In the genomic region with DNA sequence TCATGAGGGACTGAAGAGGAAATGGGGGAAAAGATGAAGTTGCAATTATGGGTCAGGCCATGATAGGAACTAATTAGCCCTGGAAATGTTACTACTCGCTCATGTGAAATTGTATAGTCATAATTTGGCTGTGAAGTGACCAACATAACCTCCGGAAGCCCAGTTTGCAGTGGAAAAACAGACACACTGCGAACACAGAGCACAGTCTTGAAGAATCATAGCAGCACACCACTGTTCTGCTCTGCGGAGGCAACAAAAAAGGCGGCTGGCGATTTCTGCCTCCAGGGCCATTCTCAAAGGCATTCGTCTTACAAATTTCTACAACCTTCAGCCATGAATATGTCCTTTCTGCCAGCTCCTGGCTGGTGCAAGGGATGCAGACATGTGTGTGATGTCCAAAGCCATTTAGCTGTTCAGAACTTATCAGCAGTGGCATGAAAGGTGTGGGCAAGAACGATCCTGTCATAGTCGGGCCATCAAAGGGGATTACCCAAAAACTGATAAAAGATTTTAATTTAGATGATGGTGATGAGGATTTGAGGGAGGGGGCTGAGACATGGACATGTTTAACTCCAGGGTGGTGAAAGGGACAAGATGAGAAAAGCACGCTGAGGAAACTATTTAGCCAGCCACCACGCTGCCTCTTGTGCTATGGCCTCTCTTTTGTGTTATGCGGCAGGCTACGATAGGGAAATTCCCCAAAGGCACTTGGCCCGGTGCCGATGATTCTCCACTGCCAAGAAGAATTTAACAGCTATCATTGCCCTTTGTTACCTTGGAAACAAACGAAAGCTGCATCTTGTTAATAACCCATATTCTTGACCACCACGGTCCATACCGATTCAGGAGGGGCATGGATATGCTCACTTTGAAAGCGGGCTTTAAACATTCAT, we compare ENCODE assay signal across 12 mouse cellular contexts.
DNase-seq lines count a peak whose midpoint lies in the region; ATAC-seq lines count a peak whose summit lies in the region.
"Had no signal": no experiment of that assay in that cellular context is flagged by ENCODE, and none has a peak within 500 bp of the region (broad histone marks: within the 10 kb centered on the region; RNA-seq: fewer than 3 reads in every experiment).

No protein-coding gene starts in this region.

- no peak overlapping the region for H3K4me3 ChIP-seq in hindbrain, embryonic 11.5 days (ENCODE audit: low read depth, low read length)
- no peak overlapping the region for H3K4me3 ChIP-seq in hindbrain, embryonic 10.5 days
- no peak overlapping the region for H3K4me3 ChIP-seq in neural tube, embryonic 12.5 days
- H3K4me3 ChIP-seq in neural tube, embryonic 15.5 days (replicated peaks), result no peak overlapping the region
- H3K4me3 ChIP-seq: embryonic facial prominence, embryonic 13.5 days; layer of hippocampus, adult 2 months had no signal

- H3K27me3 ChIP-seq in hindbrain, embryonic 11.5 days (ENCODE audit: control insufficient read depth, insufficient read depth, low read length), result no peaks in the 10 kb centered on the region
- no peaks in the 10 kb centered on the region for H3K27me3 ChIP-seq in hindbrain, embryonic 10.5 days (ENCODE audit: insufficient read depth, poor library complexity, severe bottlenecking)
- H3K27me3 ChIP-seq in neural tube, embryonic 12.5 days (replicated peaks), result no peaks in the 10 kb centered on the region
- H3K27me3 ChIP-seq in neural tube, embryonic 15.5 days (replicated peaks), result no peaks in the 10 kb centered on the region
- H3K27me3 ChIP-seq: embryonic facial prominence, embryonic 13.5 days had no signal

- H3K9ac ChIP-seq in hindbrain, embryonic 11.5 days (ENCODE audit: low read depth, low read length), result no peak overlapping the region
- no peak overlapping the region for H3K9ac ChIP-seq in neural tube, embryonic 12.5 days
- H3K9ac ChIP-seq in neural tube, embryonic 15.5 days (replicated peaks), result no peak overlapping the region
- H3K9ac ChIP-seq: embryonic facial prominence, embryonic 13.5 days had no signal

- no peaks in the 10 kb centered on the region for H3K36me3 ChIP-seq in hindbrain, embryonic 11.5 days (ENCODE audit: control insufficient read depth, insufficient read depth, low read length)
- H3K36me3 ChIP-seq in hindbrain, embryonic 10.5 days, result no peaks in the 10 kb centered on the region
- H3K36me3 ChIP-seq in neural tube, embryonic 12.5 days, result no peaks in the 10 kb centered on the region
- no peaks in the 10 kb centered on the region for H3K36me3 ChIP-seq in neural tube, embryonic 15.5 days
- H3K36me3 ChIP-seq: embryonic facial prominence, embryonic 13.5 days had no signal

- ATAC-seq in hindbrain, embryonic 11.5 days (ENCODE audit: low FRiP score), result no peak
- 0 out of 2 replicates have a peak, but pooled peaks have one; percentile 21 for ATAC-seq in neural tube, embryonic 12.5 days (ENCODE audit: low FRiP score, low read depth)
- no peak for ATAC-seq in neural tube, embryonic 15.5 days (ENCODE audit: low FRiP score)

- no peaks in the 10 kb centered on the region for H3K9me3 ChIP-seq in hindbrain, embryonic 11.5 days (ENCODE audit: control insufficient read depth, low read length)
- no peaks in the 10 kb centered on the region for H3K9me3 ChIP-seq in hindbrain, embryonic 10.5 days
- H3K9me3 ChIP-seq in neural tube, embryonic 12.5 days, result no peaks in the 10 kb centered on the region
- no peaks in the 10 kb centered on the region for H3K9me3 ChIP-seq in neural tube, embryonic 15.5 days (replicated peaks)
- H3K9me3 ChIP-seq: embryonic facial prominence, embryonic 13.5 days had no signal

- 0 out of 2 replicates have a peak overlapping the region, but pooled peaks have one; percentile 17 for H3K27ac ChIP-seq in hindbrain, embryonic 11.5 days (ENCODE audit: low read depth, low read length)
- H3K27ac ChIP-seq in hindbrain, embryonic 10.5 days, result no peak overlapping the region
- no peak overlapping the region for H3K27ac ChIP-seq in neural tube, embryonic 12.5 days
- peak overlapping the region; percentile 58; the same call in 1 of the 2 replicates for H3K27ac ChIP-seq in neural tube, embryonic 15.5 days (replicated peaks)
- H3K27ac ChIP-seq: embryonic facial prominence, embryonic 13.5 days; layer of hippocampus, adult 2 months had no signal

- H3K4me2 ChIP-seq in hindbrain, embryonic 11.5 days (replicated peaks; ENCODE audit: low read depth, low read length), result no peak overlapping the region
- H3K4me2 ChIP-seq in neural tube, embryonic 12.5 days (replicated peaks), result no peak overlapping the region
- peak overlapping the region; percentile 17; the same call in 1 of the 2 replicates for H3K4me2 ChIP-seq in neural tube, embryonic 15.5 days
- H3K4me2 ChIP-seq: embryonic facial prominence, embryonic 13.5 days; liver, embryonic 11.5 days had no signal

- 80% methylated on average over 19 of the region's 19 CpGs for WGBS in hindbrain, embryonic 11.5 days
- 82% methylated on average over 19 of the region's 19 CpGs for WGBS in hindbrain, embryonic 10.5 days
- 66% methylated on average over 19 of the region's 19 CpGs for WGBS in neural tube, embryonic 12.5 days
- WGBS in neural tube, embryonic 15.5 days, result 39% methylated on average over 19 of the region's 19 CpGs

- peak; percentile 72 to 76 for DNase-seq in cerebellum, postnatal 10 days
- DNase-seq in cerebellum, adult 18-20 months, result no peak
- no peak for DNase-seq in hindbrain, embryonic 11.5 days (ENCODE audit: low spot score)
- no peak for DNase-seq in hindbrain, embryonic 10.5 days (ENCODE audit: low spot score)
- DNase-seq in neural tube, embryonic 10.5 days (ENCODE audit: extremely low spot score, low spot score), result no peak
- no peak for DNase-seq in cerebellum, adult 9-11 months
- DNase-seq: cerebellum, adult 11 months had no signal

- no peaks in the 10 kb centered on the region for H3K4me1 ChIP-seq in hindbrain, embryonic 11.5 days (replicated peaks; ENCODE audit: control insufficient read depth, insufficient read depth, low read length)
- H3K4me1 ChIP-seq in hindbrain, embryonic 10.5 days (replicated peaks), result peaks cover 12% of the 10 kb centered on the region; the same call in 1 of the 2 replicates
- H3K4me1 ChIP-seq in neural tube, embryonic 12.5 days, result 0 out of 2 replicates have a peak, but pooled peaks cover 5% of the 10 kb centered on the region
- peaks cover 23% of the 10 kb centered on the region for H3K4me1 ChIP-seq in neural tube, embryonic 15.5 days

Comparison
In these comparisons a context has a peak if more than half of its experiments do, and no peak if none do; other contexts are left out.
1. DNase-seq: peak in cerebellum, postnatal 10 days (2 of 2); none in cerebellum, adult 18-20 months (0 of 2), hindbrain, embryonic 11.5 days (single experiment), hindbrain, embryonic 10.5 days (single experiment), neural tube, embryonic 10.5 days (single experiment) and cerebellum, adult 9-11 months (single experiment).
2. H3K27ac ChIP-seq: peak in hindbrain, embryonic 11.5 days (single experiment) and neural tube, embryonic 15.5 days (single experiment); none in hindbrain, embryonic 10.5 days (single experiment) and neural tube, embryonic 12.5 days (single experiment).